Mouse (Mus musculus): ENCODE measurements at regions not wholly inside any gene's neighbourhood (a gene's known extent, or its start where the extent isn't known, plus 50 kb on each side); places are given as distances from the start of the nearest gene placed in this dataset.

GRCm38 (mm10) chr13:53704104-53704503 is 231.2 kb upstream of the Msx2 start:
- no peak for DNase-seq

- no peak for DNase-seq
Observed at GRCm38 (mm10) chr13:53700236-53700635, 227.4 kb upstream of the Msx2 start.

- no peak for DNase-seq
Observed at GRCm38 (mm10) chr13:53697954-53698353, 225.1 kb upstream of the Msx2 start.

- no peak for DNase-seq
Observed at GRCm38 (mm10) chr13:53695385-53695784, 222.5 kb upstream of the Msx2 start.

- DNase-seq: no peak
Observed at GRCm38 (mm10) chr13:53688934-53689333, 216.1 kb upstream of the Msx2 start.

- DNase-seq: peak; percentile 85
Observed at GRCm38 (mm10) chr13:53688489-53688888, 215.6 kb upstream of the Msx2 start.

- DNase-seq: no peak
Observed at GRCm38 (mm10) chr13:53684498-53684897, 211.6 kb upstream of the Msx2 start.

- no peak for DNase-seq
Observed at GRCm38 (mm10) chr13:53677187-53677586, 204.3 kb upstream of the Msx2 start.

- DNase-seq: no peak
Observed at GRCm38 (mm10) chr13:53670361-53670760, 197.5 kb upstream of the Msx2 start.

GRCm38 (mm10) chr13:53667518-53667917 is 194.6 kb upstream of the Msx2 start:
- no peak for DNase-seq

- DNase-seq: no peak
Observed at GRCm38 (mm10) chr13:53665592-53665991, 192.7 kb upstream of the Msx2 start.

- no peak for DNase-seq
Observed at GRCm38 (mm10) chr13:53664631-53665230, 191.9 kb upstream of the Msx2 start.

GRCm38 (mm10) chr13:53652826-53653225 is 180.0 kb upstream of the Msx2 start:
- DNase-seq: no peak

- no peak for DNase-seq
Observed at GRCm38 (mm10) chr13:53648353-53648752, 175.5 kb upstream of the Msx2 start.

- no peak for DNase-seq
Observed at GRCm38 (mm10) chr13:53642557-53642956, 169.7 kb upstream of the Msx2 start.

- no peak for DNase-seq
Observed at GRCm38 (mm10) chr13:53639584-53639983, 166.7 kb upstream of the Msx2 start.

- no peak for DNase-seq
Observed at GRCm38 (mm10) chr13:53639115-53639514, 166.2 kb upstream of the Msx2 start.

GRCm38 (mm10) chr13:53636011-53636410 is 163.1 kb upstream of the Msx2 start:
- no peak for DNase-seq

- DNase-seq: no peak
Observed at GRCm38 (mm10) chr13:53634637-53635203, 161.8 kb upstream of the Msx2 start.

- DNase-seq: no peak
Observed at GRCm38 (mm10) chr13:53598050-53598449, 125.2 kb upstream of the Msx2 start.

- no peak for DNase-seq
Observed at GRCm38 (mm10) chr13:53596871-53597800, 124.3 kb upstream of the Msx2 start.

- DNase-seq: peak; percentile 41
Observed at GRCm38 (mm10) chr13:53592755-53593154, 119.9 kb upstream of the Msx2 start.

GRCm38 (mm10) chr13:53586771-53587170 is 113.9 kb upstream of the Msx2 start:
- no peak for DNase-seq
